Mouse (Mus musculus): ENCODE measurements at regions not wholly inside any gene's neighbourhood (a gene's known extent, or its start where the extent isn't known, plus 50 kb on each side); places are given as distances from the start of the nearest gene placed in this dataset.

DNA sequence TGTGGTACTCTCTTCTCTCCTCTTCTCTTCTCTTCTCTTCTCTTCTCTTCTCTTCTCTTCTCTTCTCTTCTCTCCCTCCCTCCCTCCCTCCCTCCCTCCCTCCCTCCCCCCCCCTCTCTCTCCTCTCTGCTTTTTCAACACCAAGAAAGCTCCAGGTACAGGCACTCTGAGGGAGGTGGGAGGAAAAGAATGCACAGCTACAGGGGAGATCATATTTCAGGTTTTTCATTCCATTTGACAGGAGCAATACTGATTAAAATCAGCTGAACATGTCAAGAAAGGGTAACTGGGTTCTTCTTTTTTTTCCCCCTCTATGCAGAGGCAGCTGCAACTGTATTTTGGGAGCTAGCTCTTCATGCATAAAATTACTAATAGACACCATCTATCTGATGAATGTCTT lies 368.8 kb upstream of the Rack1 start:
- DNase-seq (ENCODE audit: low spot score) = no peak

DNA sequence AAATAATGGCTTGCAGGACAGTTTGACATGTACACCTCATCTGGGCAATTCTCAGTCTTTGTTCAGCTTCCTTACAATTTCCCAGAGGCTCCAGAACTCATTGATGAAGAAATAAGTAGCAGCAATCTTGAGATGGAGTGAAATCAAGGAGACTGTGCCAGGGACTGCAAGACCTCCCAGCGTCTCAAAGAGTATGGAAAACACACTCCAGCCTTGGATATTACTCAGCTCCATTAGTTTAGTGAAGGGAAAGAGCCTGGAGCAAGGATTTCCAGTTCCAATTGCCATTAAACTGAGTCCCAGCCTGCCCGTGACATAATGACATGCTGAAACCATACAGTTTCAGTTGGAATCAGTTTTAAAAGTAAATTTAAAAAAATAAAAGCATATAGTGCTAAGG lies 372.7 kb upstream of the Rack1 start:
- DNase-seq (ENCODE audit: low spot score) = no peak

DNA sequence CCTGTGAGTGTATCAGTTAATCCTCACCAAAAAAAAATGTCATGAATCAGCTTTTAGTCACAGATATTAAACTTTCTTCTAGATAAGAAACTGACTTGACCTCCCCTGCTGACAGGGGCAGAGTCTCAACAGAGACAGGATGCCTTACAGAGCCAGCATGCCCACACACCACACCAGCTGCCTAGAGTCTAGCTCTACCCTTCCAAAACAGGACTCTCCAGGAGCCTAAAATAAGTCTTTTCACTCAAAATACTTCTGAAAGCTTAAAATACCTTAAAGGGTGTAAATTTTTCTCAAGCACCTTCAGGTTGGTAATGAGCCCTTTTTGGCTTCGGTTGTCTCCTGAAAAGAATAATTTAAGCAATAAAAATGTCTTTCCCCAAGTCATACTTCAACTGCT lies 373.7 kb upstream of the Rack1 start:
- DNase-seq (ENCODE audit: low spot score) = no peak

DNA sequence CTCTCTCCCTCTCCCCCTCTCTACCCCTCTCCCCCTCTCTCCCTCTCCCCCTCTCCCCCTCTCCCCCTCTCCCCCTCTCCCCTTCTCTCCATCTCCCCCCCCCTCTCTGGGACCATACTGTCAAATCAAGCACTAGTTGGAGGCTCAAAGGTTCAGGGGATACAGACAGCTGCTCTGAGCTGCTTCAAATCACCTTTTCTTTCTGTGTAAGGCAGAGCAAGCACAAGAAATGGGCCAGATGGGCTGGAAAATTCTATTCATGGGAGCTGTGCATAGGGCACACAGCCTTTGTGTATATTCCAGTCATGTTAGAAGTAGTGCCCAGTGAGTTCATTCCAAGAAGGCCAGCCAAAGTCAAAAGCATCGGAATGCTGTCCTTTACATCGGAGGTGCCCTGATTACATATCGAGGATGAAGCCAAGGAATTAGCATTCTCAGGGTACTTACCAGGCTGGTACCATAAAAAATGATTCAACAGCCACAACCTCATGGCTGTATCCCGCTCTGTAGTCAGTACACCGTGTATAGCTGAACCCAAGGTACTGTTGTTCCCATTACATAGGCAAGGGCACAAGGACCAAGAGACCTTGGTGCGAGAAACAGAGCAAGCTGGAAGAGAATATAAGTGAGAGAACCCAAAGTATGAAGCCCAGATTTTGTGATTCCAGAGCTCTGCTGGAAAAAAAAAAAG lies 381.9 kb upstream of the Rack1 start:
- no peak for DNase-seq (ENCODE audit: low spot score)

DNA sequence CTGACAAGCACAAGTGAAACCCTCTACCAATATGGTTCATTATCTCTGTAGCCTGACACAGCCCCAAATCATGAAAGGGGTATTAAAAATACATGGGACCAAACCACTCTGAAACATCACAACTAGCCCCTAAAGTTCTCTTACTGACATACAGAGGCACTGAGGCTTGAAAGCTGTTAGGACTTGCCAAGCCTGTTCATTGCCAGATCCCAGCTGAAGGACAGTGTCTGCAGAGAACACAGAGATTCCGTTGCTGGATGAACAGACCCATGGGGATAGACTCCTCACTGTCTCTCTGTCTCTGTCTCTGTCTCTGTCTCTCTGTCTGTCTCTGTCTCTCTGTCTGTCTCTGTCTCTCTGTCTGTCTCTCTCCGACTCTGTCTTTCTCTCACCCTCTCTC lies 382.5 kb upstream of the Rack1 start:
- no peak for DNase-seq (ENCODE audit: low spot score)

DNA sequence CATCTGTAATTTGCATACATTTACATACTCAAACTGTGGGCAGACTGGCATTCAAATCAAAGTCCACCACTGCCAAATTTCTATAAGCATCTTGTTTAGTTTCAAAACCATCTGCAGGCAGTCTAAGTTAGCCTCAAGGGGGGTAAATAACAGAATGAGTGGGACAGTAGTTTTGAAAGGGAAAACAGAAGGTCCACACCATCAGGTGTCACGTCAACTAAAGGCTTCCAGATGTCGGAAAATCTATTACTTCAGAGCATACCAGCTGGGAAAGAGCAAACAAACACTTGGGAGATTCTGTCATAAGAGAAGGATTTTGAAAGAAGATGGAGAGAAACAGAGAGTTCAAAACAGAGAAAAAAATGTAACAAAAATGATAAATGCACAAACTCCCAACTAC lies 402.1 kb upstream of the Rack1 start:
- no peak for DNase-seq (ENCODE audit: low spot score)

DNA sequence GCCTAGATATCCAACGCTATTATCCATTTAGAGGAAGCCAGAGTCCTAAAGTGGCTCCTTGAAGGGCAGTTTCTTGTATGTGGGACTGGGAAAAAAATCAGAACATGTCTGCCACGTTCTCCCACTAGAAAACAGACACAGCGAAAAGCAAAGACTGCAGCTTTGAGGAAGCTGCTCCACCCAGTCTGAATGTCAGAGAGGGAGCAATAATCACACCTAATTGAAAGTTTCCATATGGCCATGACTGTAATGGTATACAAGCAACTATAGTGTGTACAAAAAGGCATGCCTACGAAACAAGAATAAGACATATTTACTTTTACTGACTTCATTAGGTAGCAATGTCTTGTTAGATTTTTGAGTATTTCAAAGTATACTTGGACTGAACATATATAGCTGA lies 392.7 kb upstream of the Sgcd start:
- DNase-seq (ENCODE audit: low spot score) = no peak

DNA sequence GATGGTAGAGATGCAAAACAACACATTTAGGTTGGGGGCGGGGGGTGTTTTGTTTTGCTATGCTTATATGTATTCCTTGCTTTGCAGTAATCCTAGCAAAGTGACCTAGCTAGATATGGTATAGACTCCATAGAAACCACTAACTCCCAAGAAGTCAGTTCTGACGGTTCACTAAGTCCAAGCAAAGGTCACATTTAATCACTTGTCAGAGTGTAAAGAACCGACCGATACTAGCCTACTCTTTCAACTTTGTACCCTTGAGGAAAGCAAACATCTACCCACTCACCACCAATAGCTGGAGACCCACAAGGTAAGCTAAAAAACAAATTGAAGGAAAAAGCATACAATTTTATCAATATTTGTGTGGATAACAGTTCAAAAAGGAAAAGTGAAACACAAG lies 389.3 kb upstream of the Sgcd start:
- no peak for DNase-seq (ENCODE audit: low spot score)

DNA sequence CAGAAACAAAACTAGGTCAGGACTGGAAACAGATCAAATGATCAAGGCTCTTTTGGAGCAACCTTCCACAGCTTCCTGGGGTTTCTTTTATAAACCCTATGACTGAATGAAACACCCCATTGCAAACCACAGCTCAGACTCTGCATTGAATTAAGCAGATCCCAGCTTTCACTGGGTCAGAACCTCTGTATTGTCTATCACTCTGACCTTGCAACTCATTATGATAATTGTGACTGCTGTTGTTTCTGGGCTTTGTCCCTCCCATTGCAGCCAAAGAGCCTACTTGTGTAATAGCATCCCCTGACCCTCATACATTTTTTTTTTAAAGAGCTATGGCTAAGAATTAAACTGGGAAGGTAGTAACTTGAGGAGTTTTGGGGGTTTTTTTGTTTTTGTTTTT lies 388.5 kb upstream of the Sgcd start:
- no peak for DNase-seq (ENCODE audit: low spot score)

DNA sequence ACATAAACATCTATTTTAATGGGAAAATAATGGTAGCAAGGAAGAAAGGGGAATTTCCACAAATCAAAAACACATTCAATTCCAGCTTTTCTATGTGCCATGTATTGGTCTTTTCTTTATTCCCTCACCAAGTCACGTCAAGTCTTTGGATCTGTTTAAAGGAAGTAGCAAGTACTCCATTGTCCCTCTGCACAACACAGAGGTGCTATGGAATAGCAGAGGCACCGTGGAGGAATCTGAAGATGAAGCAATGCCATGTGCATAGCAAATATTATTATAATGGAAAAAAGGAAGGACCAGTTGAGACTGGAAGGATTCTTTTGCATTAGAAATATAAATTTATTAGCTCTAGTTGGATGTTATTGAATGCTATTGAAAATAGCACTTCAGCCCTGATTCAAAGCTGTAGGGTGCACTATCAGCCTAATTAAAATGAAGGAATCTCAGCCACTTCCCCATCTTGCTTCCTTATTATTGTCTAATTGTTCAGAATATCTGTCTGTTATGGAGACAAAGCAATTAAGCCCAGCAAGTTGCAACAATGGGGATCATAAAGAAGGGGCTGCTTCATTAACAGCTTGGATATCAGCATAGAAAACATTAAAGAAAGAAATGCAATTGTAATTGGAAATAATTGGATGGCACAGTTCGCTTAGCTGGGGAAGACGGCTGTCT lies 362.7 kb upstream of the Sgcd start:
- DNase-seq (ENCODE audit: low spot score) = no peak

DNA sequence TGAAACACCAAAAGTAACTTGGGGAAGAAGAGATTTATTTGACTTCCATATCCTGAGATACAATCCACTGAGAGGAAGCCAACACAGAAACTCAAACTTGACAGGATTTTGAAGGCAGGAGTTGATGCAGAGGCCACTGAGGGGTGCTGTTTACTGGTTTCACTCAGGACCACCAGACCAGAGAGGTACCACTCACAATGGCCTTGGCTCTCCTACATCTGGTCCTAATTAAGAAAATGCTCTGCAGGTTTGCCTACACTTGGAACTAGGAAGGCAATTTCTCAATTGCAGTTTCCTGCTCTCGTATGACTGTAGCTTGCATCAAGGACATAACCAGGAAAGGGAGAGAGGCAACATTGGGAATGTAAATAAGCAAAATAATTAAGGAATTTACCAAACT lies 325.7 kb upstream of the Sgcd start:
- no peak for DNase-seq (ENCODE audit: low spot score)

DNA sequence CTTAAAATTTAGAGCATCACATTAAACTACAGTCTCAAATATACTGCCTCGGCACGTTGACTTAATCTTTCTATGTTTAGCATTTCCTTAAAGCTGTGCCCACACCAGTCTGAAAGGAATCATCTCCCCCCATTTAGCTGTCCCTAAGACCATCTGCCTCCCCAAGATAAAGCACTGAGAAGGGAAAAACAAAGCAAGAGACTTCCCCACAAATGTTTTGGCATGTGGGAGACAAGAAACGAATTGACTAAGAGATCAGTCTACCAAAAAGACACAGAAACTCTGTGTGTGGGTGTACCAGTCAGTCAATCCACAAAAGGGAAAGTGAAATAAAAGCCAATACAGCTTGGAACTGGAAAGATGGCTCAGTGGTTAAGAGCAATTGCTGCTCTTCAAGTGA lies 306.6 kb upstream of the Sgcd start:
- no peak for DNase-seq (ENCODE audit: low spot score)

DNA sequence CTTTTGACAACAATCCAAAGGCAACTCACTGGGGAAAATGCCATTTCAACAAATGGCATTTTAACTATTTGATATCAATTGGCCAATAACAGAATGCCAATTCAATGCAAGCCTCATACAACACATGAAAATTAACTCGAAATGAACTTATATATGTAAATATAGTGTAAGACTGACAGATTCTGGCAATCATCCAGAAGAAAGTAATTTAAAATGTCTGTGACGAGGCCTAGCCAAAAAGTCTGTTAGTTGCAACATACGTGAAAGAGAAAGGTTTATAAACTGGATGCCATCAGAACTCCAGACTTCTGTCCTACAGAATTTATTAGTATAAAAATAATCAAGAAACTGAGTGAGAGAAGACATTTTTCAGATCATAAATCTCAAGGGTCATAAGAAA lies 273.7 kb upstream of the Sgcd start:
- no peak for DNase-seq (ENCODE audit: low spot score)

DNA sequence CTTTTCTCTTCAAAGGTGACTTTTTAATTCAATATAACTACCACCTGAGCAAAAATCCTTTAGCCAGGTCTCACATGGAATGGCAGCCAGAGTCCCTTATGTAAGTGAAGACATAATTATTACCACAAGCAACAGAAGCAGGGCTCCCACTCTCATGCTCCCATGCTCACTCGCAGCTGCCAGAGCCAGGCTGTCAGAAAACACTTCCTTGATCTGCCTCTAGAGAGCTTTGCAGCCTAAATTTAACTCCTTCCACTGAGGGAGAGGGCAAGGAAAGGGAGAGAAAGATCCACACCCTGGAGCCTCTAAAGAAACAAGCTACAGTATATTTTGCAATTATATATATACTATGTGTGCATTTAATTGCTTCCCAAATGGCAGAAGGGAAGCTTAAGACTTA lies 272.3 kb upstream of the Sgcd start:
- no peak for DNase-seq (ENCODE audit: low spot score)

DNA sequence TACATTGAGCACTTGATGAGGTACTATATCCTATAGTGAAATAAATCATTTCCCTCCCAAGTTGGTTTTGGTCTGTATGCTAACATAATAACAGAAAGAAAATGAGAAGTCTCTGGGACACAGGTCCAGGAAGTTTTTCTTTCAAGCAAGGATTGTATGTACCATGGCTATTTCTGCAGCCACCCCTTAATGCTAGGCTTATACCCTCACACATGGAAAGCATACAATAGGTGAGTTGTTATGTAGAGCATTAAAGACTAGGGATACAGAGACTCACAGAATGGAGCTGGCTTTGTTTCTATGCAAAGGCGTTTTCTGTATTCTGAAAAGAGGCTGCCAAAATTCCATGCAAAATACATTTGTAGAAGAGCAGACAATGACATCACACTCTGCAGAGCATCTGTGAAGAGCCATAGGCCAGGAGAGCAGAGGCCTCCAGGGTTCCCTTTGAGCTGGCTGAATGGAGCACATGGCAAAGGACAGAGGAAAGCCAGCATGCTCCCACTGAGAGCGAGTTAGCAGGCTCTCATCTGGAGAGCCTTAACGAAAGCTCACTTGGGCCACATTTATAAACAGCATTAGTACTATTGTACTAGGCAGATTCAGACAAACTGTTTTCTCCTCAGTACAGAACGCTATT lies 262.0 kb upstream of the Sgcd start:
- DNase-seq (ENCODE audit: low spot score) = no peak

DNA sequence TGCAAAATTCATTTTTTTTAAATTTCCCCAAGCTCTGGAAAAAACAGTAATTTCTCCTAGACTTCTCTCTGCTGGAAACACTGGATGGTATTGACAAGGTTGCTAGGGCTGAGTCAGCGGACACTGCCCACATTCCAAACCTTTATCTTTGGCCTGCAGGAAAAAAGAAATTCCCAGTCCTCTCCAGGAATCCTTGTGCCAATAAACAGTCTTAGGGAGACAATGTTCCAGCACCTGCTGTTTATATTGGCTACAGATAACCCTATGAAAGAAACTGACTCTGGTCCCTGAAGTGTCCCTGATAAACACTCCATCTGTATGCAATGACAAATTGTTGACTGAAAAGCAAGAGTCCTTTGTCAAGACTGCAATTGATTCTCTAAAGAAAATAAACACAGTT lies 260.5 kb upstream of the Sgcd start:
- no peak for DNase-seq (ENCODE audit: low spot score)

DNA sequence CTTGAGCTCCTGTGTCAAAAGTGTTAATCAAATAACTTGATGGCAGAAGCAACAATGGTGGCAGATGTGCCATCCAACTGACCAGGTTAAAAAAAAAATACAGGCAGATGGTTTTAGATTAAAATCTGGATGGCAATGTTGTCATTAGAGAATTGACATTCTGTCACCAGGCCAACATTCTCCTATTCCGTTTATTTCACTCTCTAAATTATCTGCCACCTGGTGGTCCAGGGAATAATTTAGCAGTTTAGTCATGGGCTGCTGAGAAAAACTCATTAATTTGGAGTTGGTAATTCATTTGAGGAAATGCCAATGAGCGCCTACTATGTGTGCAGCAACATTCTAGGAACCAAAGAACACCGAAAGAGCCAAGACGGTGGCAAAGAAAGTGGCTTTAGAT lies 232.4 kb upstream of the Sgcd start:
- DNase-seq (ENCODE audit: low spot score) = no peak

DNA sequence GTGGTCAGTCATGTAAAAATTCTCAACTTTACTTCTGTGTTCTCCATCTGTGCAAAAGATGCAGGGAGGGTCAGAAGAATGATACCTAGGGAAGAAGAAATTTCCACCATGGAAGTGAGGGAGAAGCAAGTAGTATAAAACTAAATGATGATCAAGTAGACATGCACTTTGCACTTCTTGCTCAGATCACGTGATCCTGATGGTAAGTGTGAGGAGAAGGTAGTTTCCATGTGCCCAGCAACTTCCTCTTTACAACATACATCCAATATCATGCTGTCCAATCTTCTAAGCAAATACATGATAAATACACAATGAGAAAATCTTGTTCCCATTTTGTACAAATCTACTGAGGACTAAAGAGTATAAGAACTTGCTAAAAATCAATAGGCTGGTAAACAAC lies 230.4 kb upstream of the Sgcd start:
- DNase-seq (ENCODE audit: low spot score) = no peak

DNA sequence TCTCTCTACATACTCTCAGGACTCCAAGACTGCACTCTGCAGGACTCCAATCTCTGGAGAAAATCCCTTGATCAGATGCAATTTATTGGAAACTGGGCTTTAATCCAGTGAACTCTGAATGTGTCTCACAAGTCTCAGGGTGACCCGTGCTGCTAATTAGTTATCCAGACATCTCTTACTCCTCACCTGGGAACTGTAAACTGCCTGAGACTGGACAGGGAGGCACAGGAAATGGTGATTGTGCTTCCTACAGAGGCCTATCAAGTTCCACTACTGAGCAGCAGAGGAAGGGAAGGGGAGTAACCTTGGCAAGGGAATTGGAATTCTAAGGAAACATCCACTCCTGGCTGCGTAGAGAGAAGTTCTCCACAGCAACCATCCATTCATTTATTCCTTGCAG lies 228.0 kb upstream of the Sgcd start:
- no peak for DNase-seq (ENCODE audit: low spot score)

DNA sequence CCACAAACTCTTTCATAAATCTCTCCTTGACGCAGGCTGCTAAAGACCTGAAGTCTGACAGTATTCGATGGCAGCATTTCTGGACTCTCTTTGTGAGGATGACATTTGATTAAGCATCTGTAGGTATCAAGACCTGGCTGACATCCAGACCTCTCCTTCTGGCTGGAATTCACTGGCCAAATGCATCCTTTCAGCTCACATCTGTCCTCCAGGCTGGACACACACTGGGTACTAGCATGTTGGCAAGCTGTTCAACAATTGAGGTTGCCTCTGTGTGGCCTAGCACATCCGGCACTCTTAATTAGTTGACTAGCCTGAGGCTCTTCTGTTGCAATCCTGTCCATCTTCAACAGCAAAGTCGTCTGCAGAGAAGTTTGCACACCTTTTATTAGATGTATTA lies 197.8 kb upstream of the Sgcd start:
- DNase-seq (ENCODE audit: low spot score) = no peak

DNA sequence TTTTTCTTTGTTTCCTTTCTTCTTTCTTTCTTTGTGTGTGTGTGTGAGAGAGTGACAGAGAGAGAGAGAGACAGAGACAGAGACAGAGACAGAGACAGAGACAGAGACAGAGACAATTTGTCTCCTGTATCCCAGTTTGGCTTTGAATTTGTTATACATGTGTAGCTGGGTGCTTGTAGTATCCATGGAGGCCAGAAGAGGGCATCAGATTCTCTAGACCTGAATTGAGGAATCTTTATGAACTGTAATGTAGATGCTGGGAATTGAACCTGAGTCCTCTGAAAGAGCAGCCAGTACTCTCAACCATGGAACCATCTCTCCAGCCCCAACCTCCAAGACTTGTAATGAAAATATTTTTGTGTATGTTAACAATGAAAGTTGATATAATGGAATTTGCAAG lies 190.2 kb upstream of the Sgcd start:
- DNase-seq (ENCODE audit: low spot score) = no peak

DNA sequence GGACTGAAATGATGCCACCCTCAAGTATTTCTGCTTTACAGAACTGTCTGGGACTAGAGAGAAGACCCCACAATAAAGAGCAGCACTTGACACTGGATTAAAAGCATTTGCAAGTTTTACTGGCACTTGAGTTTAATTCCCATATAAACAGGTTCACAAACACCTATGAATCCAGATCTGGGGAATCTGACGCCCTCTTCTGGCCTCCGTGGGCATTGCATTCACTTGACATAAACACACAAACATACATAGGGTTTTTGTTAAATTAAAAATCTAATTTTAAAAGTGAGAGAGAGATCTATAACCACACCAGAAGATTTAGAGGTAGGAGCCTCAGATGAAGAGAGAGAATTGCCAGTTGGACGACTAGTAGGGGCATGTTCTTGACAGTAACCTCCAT lies 189.4 kb upstream of the Sgcd start:
- no peak for DNase-seq (ENCODE audit: low spot score)

DNA sequence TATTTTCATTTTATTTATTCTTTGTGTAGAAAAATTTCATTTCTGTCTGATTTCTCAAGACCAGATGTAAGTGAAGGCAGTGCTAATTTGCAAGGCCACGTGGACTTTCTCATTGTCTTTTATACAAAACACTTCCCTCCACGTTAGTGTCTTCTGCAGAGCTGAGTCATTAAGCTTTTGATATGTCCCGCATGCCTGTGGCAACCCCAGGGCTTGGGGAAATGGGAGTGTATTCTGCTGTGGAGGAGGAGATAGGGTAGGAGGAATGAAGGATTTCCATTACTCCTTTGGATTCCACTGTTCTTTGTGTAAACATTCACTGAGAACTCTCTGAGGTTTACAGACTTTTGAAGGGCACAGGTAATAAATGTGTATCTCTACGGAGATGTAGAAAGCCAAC lies 187.7 kb upstream of the Sgcd start:
- DNase-seq (ENCODE audit: low spot score) = no peak

DNA sequence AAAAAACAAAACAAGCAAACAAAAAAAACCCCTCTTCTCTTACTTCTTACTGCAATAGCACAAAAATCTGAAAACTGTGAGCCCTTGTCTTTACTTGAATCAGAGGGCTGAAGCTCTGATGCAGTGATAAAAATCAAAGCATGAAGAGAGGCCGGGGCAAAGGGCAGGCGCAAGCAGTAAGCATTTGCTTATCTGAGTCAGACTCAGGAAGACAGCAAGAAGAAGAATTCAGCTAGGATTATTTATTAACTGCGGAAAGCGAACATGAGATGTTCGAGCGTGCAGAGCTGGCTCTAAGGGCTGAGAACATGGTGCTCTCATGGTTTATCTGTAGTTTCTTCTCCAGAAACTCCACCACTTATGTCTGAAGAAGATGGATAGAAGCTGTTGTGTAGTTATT lies 163.4 kb upstream of the Sgcd start:
- no peak for DNase-seq (ENCODE audit: low spot score)

Measured in layer of hippocampus, adult 9-10 months (tissue).